Mouse (Mus musculus) megakaryocyte, embryonic 14.5 days (primary cell): ENCODE results near the gene Slc6a12.

Experiments
- FLI1 ChIP-seq: IDR thresholded peaks from 2 replicates; pipeline ENCODE4 v1.6.1; 2012; ENCODE audit warnings: low read length, inconsistent platforms, mixed read lengths
- GATA1 ChIP-seq: IDR thresholded peaks from 3 replicates; pipeline ENCODE4 v1.6.1; 2012; ENCODE audit warnings: mixed read lengths, low read length, inconsistent platforms, borderline replicate concordance

- TF ChIP-seq GATA1 (no peak), FLI1 (no peak)
Observed at GRCm38 (mm10) chr6:121337770-121338518, 4.9 kb upstream of the Slc6a12 start.
